Comparison of ENCODE assay signal across 8 mouse cellular contexts in the genomic region with DNA sequence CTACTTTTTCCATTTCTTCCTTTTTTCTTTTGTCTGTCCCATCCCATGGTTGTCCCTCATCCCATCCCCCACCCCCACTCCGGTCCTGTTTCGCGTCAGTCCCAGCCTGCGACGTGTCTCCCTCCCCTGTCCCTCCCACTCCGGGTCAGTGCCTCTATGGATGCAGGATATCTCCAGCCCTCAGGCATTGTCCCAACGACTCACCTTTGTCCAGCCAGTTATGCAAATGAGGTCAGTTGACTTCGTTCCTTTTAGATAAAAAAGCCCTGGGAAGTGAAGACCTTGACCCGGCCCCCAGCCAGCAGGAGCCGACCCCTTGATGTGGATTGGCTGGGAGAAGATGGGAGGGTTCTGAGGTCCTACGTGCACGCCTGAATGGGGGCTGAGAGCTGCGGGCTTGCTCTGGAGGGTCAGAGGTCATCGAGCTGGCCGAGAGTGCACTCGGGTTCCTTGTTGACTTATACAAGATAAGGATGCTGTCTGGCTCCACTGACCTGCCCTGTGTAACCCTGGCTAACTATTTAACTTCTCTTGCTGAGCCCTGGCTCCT. TPM values are rescaled to one million over a fixed set of nuclear protein-coding genes. Genes with fewer than 3 reads are reported as not detected.
DNase-seq lines count a peak whose midpoint lies in the region; ATAC-seq lines count a peak whose summit lies in the region.

No protein-coding gene starts in this region.

- H3K4me2 ChIP-seq in heart, embryonic 16.5 days (ENCODE audit: low read depth, low read length) = peak overlapping the region; percentile 72
- H3K4me2 ChIP-seq in limb, embryonic 11.5 days (ENCODE audit: low read depth, severe bottlenecking) = peak overlapping the region; percentile 55
- peak overlapping the region; percentile 55 for H3K4me2 ChIP-seq in neural tube, embryonic 12.5 days (replicated peaks)

- H3K27ac ChIP-seq in heart, embryonic 16.5 days (ENCODE audit: low read length) = no peak overlapping the region
- no peak overlapping the region for H3K27ac ChIP-seq in limb, embryonic 11.5 days (replicated peaks; ENCODE audit: low read depth, low read length)
- H3K27ac ChIP-seq in neural tube, embryonic 12.5 days = no peak overlapping the region

- H3K4me1 ChIP-seq in heart, embryonic 16.5 days (ENCODE audit: control insufficient read depth, insufficient read depth, low read length) = peaks cover 11% of the 10 kb centered on the region
- no peaks in the 10 kb centered on the region for H3K4me1 ChIP-seq in limb, embryonic 11.5 days (ENCODE audit: control insufficient read depth, insufficient read depth, low read length)
- H3K4me1 ChIP-seq in neural tube, embryonic 12.5 days = peaks cover 9% of the 10 kb centered on the region

- H3K9me3 ChIP-seq in heart, embryonic 16.5 days (replicated peaks; ENCODE audit: control insufficient read depth, low read length) = no peaks in the 10 kb centered on the region
- no peaks in the 10 kb centered on the region for H3K9me3 ChIP-seq in limb, embryonic 11.5 days (ENCODE audit: control insufficient read depth, low read length)
- H3K9me3 ChIP-seq in neural tube, embryonic 12.5 days = no peaks in the 10 kb centered on the region

- no peaks in the 10 kb centered on the region for H3K36me3 ChIP-seq in heart, embryonic 16.5 days (ENCODE audit: control insufficient read depth, insufficient read depth)
- no peaks in the 10 kb centered on the region for H3K36me3 ChIP-seq in limb, embryonic 11.5 days (ENCODE audit: control insufficient read depth, insufficient read depth, low read length)
- peaks cover 16% of the 10 kb centered on the region for H3K36me3 ChIP-seq in neural tube, embryonic 12.5 days

- H3K4me3 ChIP-seq in heart, embryonic 16.5 days (ENCODE audit: low read length) = peak overlapping the region; percentile 41
- H3K4me3 ChIP-seq in limb, embryonic 11.5 days (ENCODE audit: low read depth, low read length) = peak overlapping the region; percentile 32
- peak overlapping the region; percentile 20; the same call in 1 of the 2 replicates for H3K4me3 ChIP-seq in neural tube, embryonic 12.5 days

- DNase-seq in A20 (ENCODE audit: low read depth, low spot score) = peak; percentile 75
- DNase-seq in Muller cell, postnatal 12 days (ENCODE audit: inconsistent ontology term) = peak; percentile 41
- peak; percentile 61 for DNase-seq in limb, embryonic 11.5 days (ENCODE audit: low spot score)
- DNase-seq in thymus, postnatal 36 days = no peak
- DNase-seq in layer of hippocampus, postnatal 14 days (ENCODE audit: low spot score in 2 of 2) = no peak
- DNase-seq in frontal cortex, postnatal 25 days (ENCODE audit: low spot score in 2 of 2) = no peak

- WGBS in heart, embryonic 16.5 days = 1% methylated on average over 16 of the region's 16 CpGs
- 1% methylated on average over 16 of the region's 16 CpGs for WGBS in limb, embryonic 11.5 days
- under 1% methylated on average over 16 of the region's 16 CpGs for WGBS in neural tube, embryonic 12.5 days

- ATAC-seq in heart, embryonic 16.5 days (replicated peaks; ENCODE audit: extremely low read depth, insufficient read depth, low FRiP score) = peak; percentile 59; the same call in 1 of the 2 replicates
- peak; percentile 70 for ATAC-seq in limb, embryonic 11.5 days (ENCODE audit: insufficient number of reproducible peaks, low FRiP score, low TSS enrichment, low read depth)
- peak; percentile 49 for ATAC-seq in neural tube, embryonic 12.5 days (ENCODE audit: low FRiP score, low read depth)

- H3K9ac ChIP-seq in heart, embryonic 16.5 days (ENCODE audit: low read length) = peak overlapping the region; percentile 37
- H3K9ac ChIP-seq in limb, embryonic 11.5 days (ENCODE audit: low read length) = no peak overlapping the region; the same call in 1 of the 2 replicates
- H3K9ac ChIP-seq in neural tube, embryonic 12.5 days = 0 out of 2 replicates have a peak overlapping the region, but pooled peaks have one; percentile 44

- no peaks in the 10 kb centered on the region for H3K27me3 ChIP-seq in heart, embryonic 16.5 days (ENCODE audit: control insufficient read depth, insufficient read depth, low read length)
- no peaks in the 10 kb centered on the region for H3K27me3 ChIP-seq in limb, embryonic 11.5 days (ENCODE audit: control insufficient read depth, insufficient read depth, low read length)
- no peaks in the 10 kb centered on the region for H3K27me3 ChIP-seq in neural tube, embryonic 12.5 days (replicated peaks)

RNA-seq across cellular contexts. Expression of gene Sap18b, which starts 8.4 kb away (rescaled TPM):
- polyA plus RNA-seq in heart, embryonic 16.5 days (2015; fragmentation: Nextera tagmentation; extraction: Ambion mirVana) = 228 and 285 TPM in 2 replicates
- 421 and 443 TPM in 2 replicates for polyA plus RNA-seq in limb, embryonic 11.5 days (2014; fragmentation: Nextera tagmentation; extraction: Ambion mirVana)
- polyA plus RNA-seq in neural tube, embryonic 12.5 days (2016; fragmentation: Nextera tagmentation; extraction: Ambion mirVana) = 355 and 356 TPM in 2 replicates
- total RNA-seq in layer of hippocampus, postnatal 14 days (2021) = 100 to 1,000 TPM; 131 to 161 TPM

RNA-seq across cellular contexts. Expression of gene Slc38a7, which starts 19.8 kb away (rescaled TPM):
- 11.4 and 11.7 TPM in 2 replicates for polyA plus RNA-seq in heart, embryonic 16.5 days (2015; fragmentation: Nextera tagmentation; extraction: Ambion mirVana)
- 13.8 and 14.8 TPM in 2 replicates for polyA plus RNA-seq in limb, embryonic 11.5 days (2014; fragmentation: Nextera tagmentation; extraction: Ambion mirVana)
- 19.8 and 21.4 TPM in 2 replicates for polyA plus RNA-seq in neural tube, embryonic 12.5 days (2016; fragmentation: Nextera tagmentation; extraction: Ambion mirVana)
- 10 to 100 TPM; 29.7 to 31.6 TPM for total RNA-seq in layer of hippocampus, postnatal 14 days (2021)

RNA-seq across cellular contexts. Expression of gene Cnot1, which starts 26.2 kb away (rescaled TPM):
- 49.2 and 51.2 TPM in 2 replicates for polyA plus RNA-seq in heart, embryonic 16.5 days (2015; fragmentation: Nextera tagmentation; extraction: Ambion mirVana)
- 137 and 154 TPM in 2 replicates for polyA plus RNA-seq in limb, embryonic 11.5 days (2014; fragmentation: Nextera tagmentation; extraction: Ambion mirVana)
- polyA plus RNA-seq in neural tube, embryonic 12.5 days (2016; fragmentation: Nextera tagmentation; extraction: Ambion mirVana) = 67.5 and 73.7 TPM in 2 replicates
- 100 to 1,000 TPM; 135 to 142 TPM for total RNA-seq in layer of hippocampus, postnatal 14 days (2021)

RNA-seq across cellular contexts. Expression of gene Got2, which starts 54.8 kb away (rescaled TPM):
- 478 and 487 TPM in 2 replicates for polyA plus RNA-seq in heart, embryonic 16.5 days (2015; fragmentation: Nextera tagmentation; extraction: Ambion mirVana)
- 79.5 and 100 TPM in 2 replicates for polyA plus RNA-seq in limb, embryonic 11.5 days (2014; fragmentation: Nextera tagmentation; extraction: Ambion mirVana)
- polyA plus RNA-seq in neural tube, embryonic 12.5 days (2016; fragmentation: Nextera tagmentation; extraction: Ambion mirVana) = 182 and 196 TPM in 2 replicates
- total RNA-seq in layer of hippocampus, postnatal 14 days (2021) = 100 to 1,000 TPM; 237 to 247 TPM

Comparison
In these comparisons a context has a peak if more than half of its experiments do, and no peak if none do; other contexts are left out.
1. DNase-seq: peak in A20 (single experiment), Muller cell, postnatal 12 days (single experiment) and limb, embryonic 11.5 days (single experiment); none in thymus, postnatal 36 days (0 of 2), layer of hippocampus, postnatal 14 days (0 of 2) and frontal cortex, postnatal 25 days (0 of 2).
2. Peak in every context shown above with its lines, with median percentiles within 50 percentile points of each other: ATAC-seq, H3K4me2 ChIP-seq and H3K4me3 ChIP-seq.